Mouse (Mus musculus) adrenal gland, adult 18-20 months (tissue): ENCODE results near the gene Zswim5. TPM values are rescaled to one million over a fixed set of nuclear protein-coding genes. Genes with fewer than 3 reads are reported as not detected.
"Not testable (repeated sequence)": the region's sequence is repeated elsewhere in the genome, so short reads cannot be mapped to it uniquely, and the experiment has no call there.

Source experiments
- DNase-seq, 2 experiments: peaks; one replicate each; pipeline ENCODE4 v3.0.0; 2021 to 2022; ENCODE audit warnings: low spot score in 2 of 2
- long read RNA-seq, 2 experiments: library from polyadenylated mRNA; stranded (forward); transcript quantifications; one replicate each; pipeline ENCODE4 v2.0.0; 2021
- total RNA-seq, 2 experiments: library from RNA; stranded (reverse); gene quantifications; 1 replicate in 1 of 2; 2 replicates in 1 of 2; pipeline ENCODE4 v1.2.3; 2021

Zswim5 gene
- 1 to 10 TPM; 3.8 to 5.2 TPM for total RNA-seq
- long read RNA-seq, experiment 1, full-length matches to known transcripts = 2 of 2 reads
- long read RNA-seq, experiment 1, partial matches to known transcripts = 0 of 2 reads
- long read RNA-seq, experiment 1, other reads (novel, unspliced or antisense) = 0 of 2 reads
- long read RNA-seq, experiment 2, partial matches to known transcripts = 4 of 5 reads
- long read RNA-seq, experiment 2, other reads (novel, unspliced or antisense) = 1 of 5 reads

GRCm38 (mm10) chr4:116876995-116877728 lies at the start of gene Zswim5:
TSS of gene Zswim5 (plus strand) at chr4:116877376.
- peak; percentile 65 to 71 for DNase-seq

- DNase-seq = no peak
Observed at GRCm38 (mm10) chr4:116827819-116828218, 49.4 kb upstream of the Zswim5 start.

GRCm38 (mm10) chr4:116829364-116830069 lies 47.7 kb upstream of the Zswim5 start:
- DNase-seq = no peak

GRCm38 (mm10) chr4:116830070-116830368 lies 47.2 kb upstream of the Zswim5 start:
- DNase-seq = no peak

GRCm38 (mm10) chr4:116838999-116839398 lies 38.2 kb upstream of the Zswim5 start:
- no peak for DNase-seq

GRCm38 (mm10) chr4:116840096-116840495 lies 37.1 kb upstream of the Zswim5 start:
- DNase-seq = not testable (repeated sequence)

- DNase-seq = no peak
Observed at GRCm38 (mm10) chr4:116840841-116841240, 36.3 kb upstream of the Zswim5 start.

GRCm38 (mm10) chr4:116844324-116844723 lies 32.9 kb upstream of the Zswim5 start:
- DNase-seq = no peak

- DNase-seq = no peak
Observed at GRCm38 (mm10) chr4:116849901-116850300, 27.3 kb upstream of the Zswim5 start.

GRCm38 (mm10) chr4:116854286-116854685 lies 22.9 kb upstream of the Zswim5 start:
- DNase-seq = no peak

- no peak for DNase-seq
Observed at GRCm38 (mm10) chr4:116857203-116857602, 20.0 kb upstream of the Zswim5 start.

- DNase-seq = no peak
Observed at GRCm38 (mm10) chr4:116859711-116860110, 17.5 kb upstream of the Zswim5 start.

GRCm38 (mm10) chr4:116862023-116862422 lies 15.2 kb upstream of the Zswim5 start:
- no peak for DNase-seq

- DNase-seq = no peak
Observed at GRCm38 (mm10) chr4:116869898-116870297, 7.3 kb upstream of the Zswim5 start.

GRCm38 (mm10) chr4:116874595-116874994 lies 2.6 kb upstream of the Zswim5 start:
- DNase-seq = no peak

GRCm38 (mm10) chr4:116876630-116876994 lies 564 bp upstream of the Zswim5 start:
- DNase-seq = peak in 1 of 2 experiments; percentile 31

- DNase-seq = peak; percentile 51 to 62
Observed at GRCm38 (mm10) chr4:116877729-116878321, 649 bp downstream of the Zswim5 start.

GRCm38 (mm10) chr4:116878491-116878890 lies 1.3 kb downstream of the Zswim5 start:
- DNase-seq = no peak

- DNase-seq = no peak
Observed at GRCm38 (mm10) chr4:116882679-116883078, 5.5 kb downstream of the Zswim5 start.

GRCm38 (mm10) chr4:116894200-116895080 lies 17.3 kb downstream of the Zswim5 start:
- DNase-seq = no peak
